Mouse (Mus musculus): Measurements from ENCODE around the gene Ldhc. TPM values are rescaled to one million over a fixed set of nuclear protein-coding genes. Genes with fewer than 3 reads are reported as not detected.

The Ldhc gene
- polyA plus RNA-seq (2015; fragmentation: Illumina TruSeq; extraction: RNeasy Lipid Tissue Mini Kit (QIAGEN cat#74804); ENCODE audit: insufficient read depth, low read depth, low replicate concordance), result not detected

DNA sequence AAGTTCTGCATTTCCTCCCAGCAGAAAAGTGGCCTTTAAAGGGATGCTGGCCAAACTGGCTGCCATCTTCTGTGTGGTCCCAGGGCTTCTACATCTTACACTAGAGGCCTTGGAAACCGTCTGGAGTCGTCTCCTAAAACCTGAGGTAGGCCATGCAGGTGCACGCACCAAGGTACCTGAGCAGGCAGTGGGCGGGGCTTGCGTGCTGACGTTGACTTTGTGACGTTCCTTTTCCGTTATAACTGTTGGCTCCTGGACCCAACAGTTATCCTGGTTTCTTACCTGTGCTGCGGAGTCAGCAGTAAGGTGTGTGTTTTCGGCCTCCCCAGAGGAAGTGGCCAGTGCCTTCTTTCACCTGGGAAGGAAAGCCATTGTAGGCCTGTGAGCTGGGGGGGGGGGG, at the start of gene Ldhc:
Gene Ldhc, plus strand, starts transcription at position 208 of the 400 bp plus-strand sequence.

DNA sequence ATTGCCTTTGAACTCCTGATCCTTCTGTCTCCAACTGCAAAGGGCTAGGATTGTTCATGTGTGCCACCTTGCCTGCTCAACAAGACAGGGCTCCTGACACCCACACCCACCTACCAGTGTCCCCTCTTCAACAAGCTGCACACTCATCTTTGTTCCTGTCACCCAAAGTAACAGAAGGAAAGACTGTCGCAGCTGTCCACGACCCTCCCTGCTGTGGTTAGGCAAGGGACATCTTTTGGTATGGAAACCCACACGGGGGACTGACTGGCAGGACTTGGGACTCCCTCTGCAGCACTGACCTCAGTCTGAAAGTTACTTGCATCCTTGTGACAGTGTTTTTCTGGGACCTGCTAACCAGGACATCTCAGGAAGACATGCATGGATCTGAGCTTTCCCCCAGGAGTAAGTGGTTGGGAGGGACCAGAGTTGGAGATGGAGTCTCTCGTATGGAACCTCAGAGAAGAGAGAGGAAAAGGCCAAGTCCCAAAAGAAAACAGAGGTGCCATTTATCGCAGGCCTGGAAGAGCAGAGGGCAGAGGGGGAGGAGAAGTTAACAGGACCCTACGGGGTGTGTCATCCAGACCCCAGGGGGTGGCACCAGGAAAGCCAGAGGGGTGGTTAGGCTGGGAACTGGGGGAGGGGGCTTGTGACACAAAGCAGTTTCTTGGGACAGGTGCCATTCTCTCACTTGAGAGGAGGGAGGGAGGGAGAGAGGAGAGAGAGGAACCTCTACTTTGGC, 20.0 kb upstream of the Ldhc start, which contains the start of gene Ldha:
Gene Ldha, plus strand, starts transcription at position 689 of the 739 bp plus-strand sequence.

DNA sequence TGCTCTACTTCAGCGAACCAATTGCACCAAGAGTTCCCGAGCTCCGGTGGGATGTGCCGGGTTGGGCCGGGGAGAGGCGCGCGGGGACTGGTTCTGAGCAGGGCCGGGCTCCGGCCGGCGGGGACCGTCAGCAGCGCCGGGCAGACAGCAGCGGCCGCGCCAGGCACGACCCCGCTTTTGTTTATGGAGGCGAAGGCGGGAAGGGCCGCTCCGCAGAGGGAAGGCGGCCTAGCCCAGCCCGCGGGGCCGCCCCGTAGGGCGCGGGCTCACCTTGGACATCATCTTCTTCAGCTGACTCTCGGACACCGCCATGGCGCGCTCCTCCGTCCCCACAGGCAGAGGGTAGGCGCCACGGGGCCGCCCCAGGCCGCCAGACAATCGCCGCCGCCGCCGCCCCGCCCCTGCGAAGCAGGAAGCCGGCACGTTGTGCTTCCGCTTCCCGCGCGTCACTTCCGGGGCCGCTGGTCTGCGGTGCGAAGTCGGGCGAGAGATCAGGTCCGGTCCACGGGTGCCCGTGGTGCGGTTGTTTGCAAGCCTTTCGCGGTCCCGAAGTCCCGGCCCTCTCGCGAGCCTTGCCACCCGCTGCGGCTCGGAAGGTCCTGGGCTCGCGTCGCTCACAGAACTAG, 58.7 kb downstream of the Ldhc start, which contains the start of gene Tsg101:
Gene Tsg101, minus strand, starts transcription at position 419 of the 626 bp plus-strand sequence.

Other genes with a start within 250 kb of the Ldhc start
- gene Sergef, start 221.4 kb upstream of the Ldhc start, polyA plus RNA-seq (2015; fragmentation: Illumina TruSeq; extraction: RNeasy Lipid Tissue Mini Kit (QIAGEN cat#74804); ENCODE audit: insufficient read depth, low read depth, low replicate concordance), result 3.1 TPM
- not detected for gene Tph1, start 188.7 kb upstream of the Ldhc start, polyA plus RNA-seq (2015; fragmentation: Illumina TruSeq; extraction: RNeasy Lipid Tissue Mini Kit (QIAGEN cat#74804); ENCODE audit: insufficient read depth, low read depth, low replicate concordance)
- gene Saal1, start 150.5 kb upstream of the Ldhc start, polyA plus RNA-seq (2015; fragmentation: Illumina TruSeq; extraction: RNeasy Lipid Tissue Mini Kit (QIAGEN cat#74804); ENCODE audit: insufficient read depth, low read depth, low replicate concordance), result 1.6 TPM
- 4.4 TPM for gene Saa3, start 145.5 kb upstream of the Ldhc start, polyA plus RNA-seq (2015; fragmentation: Illumina TruSeq; extraction: RNeasy Lipid Tissue Mini Kit (QIAGEN cat#74804); ENCODE audit: insufficient read depth, low read depth, low replicate concordance)
- not detected for gene Saa4, start 128.6 kb upstream of the Ldhc start, polyA plus RNA-seq (2015; fragmentation: Illumina TruSeq; extraction: RNeasy Lipid Tissue Mini Kit (QIAGEN cat#74804); ENCODE audit: insufficient read depth, low read depth, low replicate concordance)
- not detected for gene Saa1, start 118.2 kb upstream of the Ldhc start, polyA plus RNA-seq (2015; fragmentation: Illumina TruSeq; extraction: RNeasy Lipid Tissue Mini Kit (QIAGEN cat#74804); ENCODE audit: insufficient read depth, low read depth, low replicate concordance)
- not detected for gene Saa2, start 109.4 kb upstream of the Ldhc start, polyA plus RNA-seq (2015; fragmentation: Illumina TruSeq; extraction: RNeasy Lipid Tissue Mini Kit (QIAGEN cat#74804); ENCODE audit: insufficient read depth, low read depth, low replicate concordance)
- 8.7 TPM for gene Hps5, start 65.1 kb upstream of the Ldhc start, polyA plus RNA-seq (2015; fragmentation: Illumina TruSeq; extraction: RNeasy Lipid Tissue Mini Kit (QIAGEN cat#74804); ENCODE audit: insufficient read depth, low read depth, low replicate concordance)
- gene Gtf2h1, start 65.1 kb upstream of the Ldhc start, polyA plus RNA-seq (2015; fragmentation: Illumina TruSeq; extraction: RNeasy Lipid Tissue Mini Kit (QIAGEN cat#74804); ENCODE audit: insufficient read depth, low read depth, low replicate concordance), result 6.1 TPM
- 36.2 TPM for gene Ldha, start 19.7 kb upstream of the Ldhc start, polyA plus RNA-seq (2015; fragmentation: Illumina TruSeq; extraction: RNeasy Lipid Tissue Mini Kit (QIAGEN cat#74804); ENCODE audit: insufficient read depth, low read depth, low replicate concordance)
- gene Tsg101, start 58.8 kb downstream of the Ldhc start, polyA plus RNA-seq (2015; fragmentation: Illumina TruSeq; extraction: RNeasy Lipid Tissue Mini Kit (QIAGEN cat#74804); ENCODE audit: insufficient read depth, low read depth, low replicate concordance), result 21.3 TPM
- 1.8 TPM for gene Uevld, start 97.3 kb downstream of the Ldhc start, polyA plus RNA-seq (2015; fragmentation: Illumina TruSeq; extraction: RNeasy Lipid Tissue Mini Kit (QIAGEN cat#74804); ENCODE audit: insufficient read depth, low read depth, low replicate concordance)
- not detected for gene Gm9999, start 122.4 kb downstream of the Ldhc start, polyA plus RNA-seq (2015; fragmentation: Illumina TruSeq; extraction: RNeasy Lipid Tissue Mini Kit (QIAGEN cat#74804); ENCODE audit: insufficient read depth, low read depth, low replicate concordance)
- 3.0 TPM for gene Spty2d1, start 147.2 kb downstream of the Ldhc start, polyA plus RNA-seq (2015; fragmentation: Illumina TruSeq; extraction: RNeasy Lipid Tissue Mini Kit (QIAGEN cat#74804); ENCODE audit: insufficient read depth, low read depth, low replicate concordance)
- 1.8 TPM for gene Tmem86a, start 189.4 kb downstream of the Ldhc start, polyA plus RNA-seq (2015; fragmentation: Illumina TruSeq; extraction: RNeasy Lipid Tissue Mini Kit (QIAGEN cat#74804); ENCODE audit: insufficient read depth, low read depth, low replicate concordance)